In genomic region chr1:152624644-152625454, GRCm38 (mm10) we compare ENCODE assay signal across 7 mouse cellular contexts.
DNase-seq lines count a peak whose midpoint lies in the region; ATAC-seq and TF ChIP-seq lines count a peak whose summit lies in the region.

No protein-coding gene starts in this region.

- peak; percentile 67 for ATAC-seq in inflammation-experienced regulatory T-cells, adult 6 months
- peak; percentile 60; the same call in 1 of the 2 replicates for ATAC-seq in limb, embryonic 12.5 days (ENCODE audit: insufficient number of reproducible peaks, insufficient read depth, low FRiP score, low TSS enrichment, low read depth)
- ATAC-seq in midbrain, embryonic 12.5 days (ENCODE audit: low FRiP score, low read depth) = peak; percentile 84

- peak overlapping the region; percentile 63 for H3K4me3 ChIP-seq in limb, embryonic 12.5 days (replicated peaks)
- peak overlapping the region; percentile 58 for H3K4me3 ChIP-seq in midbrain, embryonic 12.5 days
- peak overlapping the region; percentile 73 for H3K4me3 ChIP-seq in small intestine, adult 2 months (ENCODE audit: low read depth, low read length)

- H3K4me2 ChIP-seq in limb, embryonic 12.5 days = peak overlapping the region; percentile 74
- H3K4me2 ChIP-seq in midbrain, embryonic 12.5 days (replicated peaks) = peak overlapping the region; percentile 74

- no peak for TF ChIP-seq POLR2A in small intestine, adult 2 months (IDR thresholded peaks at IDR 0.05; ENCODE audit: low read depth, low read length)

- intact Hi-C loops in gastrocnemius, postnatal 36 days (cut with DNase I) = loop anchor here (5.0 kb wide), 1 partner anchor 68 kb away; no protein-coding TSS in a partner anchor

- no peaks in the 10 kb centered on the region for H3K36me3 ChIP-seq in limb, embryonic 12.5 days
- H3K36me3 ChIP-seq in midbrain, embryonic 12.5 days = no peaks in the 10 kb centered on the region
- no peaks in the 10 kb centered on the region for H3K36me3 ChIP-seq in small intestine, adult 2 months (ENCODE audit: control insufficient read depth, insufficient read depth, low read length)

- no peaks in the 10 kb centered on the region for H3K9me3 ChIP-seq in limb, embryonic 12.5 days
- no peaks in the 10 kb centered on the region for H3K9me3 ChIP-seq in midbrain, embryonic 12.5 days

- TF ChIP-seq CTCF in small intestine, adult 2 months (IDR thresholded peaks at IDR 0.05; ENCODE audit: extremely low read depth, insufficient read length, insufficient replicate concordance, low read depth, low read length) = no peak

- DNase-seq in adrenal gland, adult (ENCODE audit: inconsistent age in 2 of 2, low spot score in 1 of 2) = peak; percentile 78 to 90
- DNase-seq in cerebellum, postnatal 4 days (ENCODE audit: low spot score in 2 of 2) = peak; percentile 52 to 56
- DNase-seq in gastrocnemius, postnatal 36 days = peak; percentile 76 to 78

- no peaks in the 10 kb centered on the region for H3K27me3 ChIP-seq in limb, embryonic 12.5 days
- H3K27me3 ChIP-seq in midbrain, embryonic 12.5 days = peaks cover 25% of the 10 kb centered on the region
- peaks cover 11% of the 10 kb centered on the region for H3K27me3 ChIP-seq in small intestine, adult 2 months (ENCODE audit: control insufficient read depth, insufficient read depth, low read length)

- H3K27ac ChIP-seq in limb, embryonic 12.5 days = peak overlapping the region; percentile 91
- peak overlapping the region; percentile 75 for H3K27ac ChIP-seq in midbrain, embryonic 12.5 days (replicated peaks)
- peak overlapping the region; percentile 70 for H3K27ac ChIP-seq in small intestine, adult 2 months (ENCODE audit: insufficient read depth, low read depth, low read length)

- H3K4me1 ChIP-seq in limb, embryonic 12.5 days (replicated peaks) = peaks cover 21% of the 10 kb centered on the region
- peaks cover 15% of the 10 kb centered on the region for H3K4me1 ChIP-seq in midbrain, embryonic 12.5 days
- no peaks in the 10 kb centered on the region for H3K4me1 ChIP-seq in small intestine, adult 2 months (ENCODE audit: control insufficient read depth, insufficient read depth, insufficient read length, low read length)

- peak overlapping the region; percentile 68 for H3K9ac ChIP-seq in limb, embryonic 12.5 days (replicated peaks)
- H3K9ac ChIP-seq in midbrain, embryonic 12.5 days (replicated peaks) = peak overlapping the region; percentile 71

- WGBS in limb, embryonic 12.5 days = under 1% methylated on average over 61 of the region's 61 CpGs
- WGBS in midbrain, embryonic 12.5 days = under 1% methylated on average over 61 of the region's 61 CpGs
- 1% methylated on average over 61 of the region's 61 CpGs for WGBS in small intestine, adult 2 months

Comparison
In these comparisons a context has a peak if more than half of its experiments do, and no peak if none do; other contexts are left out.
1. Peak in every context shown above with its lines: DNase-seq, ATAC-seq, H3K4me3 ChIP-seq and H3K27ac ChIP-seq.